Mouse (Mus musculus) midbrain, embryonic 13.5 days (tissue): Measurements from ENCODE around the gene Vmn2r89. TPM values are rescaled to one million over a fixed set of nuclear protein-coding genes. Genes with fewer than 3 reads are reported as not detected.
"Not testable (repeated sequence)": the region's sequence is repeated elsewhere in the genome, so short reads cannot be mapped to it uniquely, and the experiment has no call there.

Experiments used
- ATAC-seq: fragments of 200-750 bp; cut with Nextera tagmentation; 2 replicates; pipeline ENCODE4 v1.8.0; 2017; ENCODE audit warnings: mild to moderate bottlenecking, moderate TSS enrichment, moderate library complexity
- H3K27ac ChIP-seq: fragments of 300-500 bp; sonication (generic); 2 replicates; pipeline ENCODE4 v1.5.1; 2015; ENCODE audit warnings: inconsistent platforms, mild to moderate bottlenecking, moderate library complexity
- H3K27me3 ChIP-seq: fragments of 300-500 bp; sonication (generic); 2 replicates; pipeline ENCODE4 v1.6.1; 2015; ENCODE audit warnings: mild to moderate bottlenecking, inconsistent platforms
- H3K36me3 ChIP-seq: fragments of 300-500 bp; sonication (generic); 2 replicates; pipeline ENCODE4 v1.6.1; 2015; ENCODE audit warnings: mild to moderate bottlenecking, inconsistent platforms
- H3K4me1 ChIP-seq: fragments of 300-500 bp; sonication (generic); replicated peaks from 2 replicates; pipeline ENCODE4 v1.6.1; 2015; ENCODE audit warnings: inconsistent platforms
- H3K4me2 ChIP-seq: fragments of 300-500 bp; sonication (generic); replicated peaks from 2 replicates; pipeline ENCODE4 v1.6.1; 2015; ENCODE audit warnings: moderate library complexity, mild to moderate bottlenecking, inconsistent platforms
- H3K4me3 ChIP-seq: fragments of 300-500 bp; sonication (generic); replicated peaks from 2 replicates; pipeline ENCODE4 v1.5.1; 2015; ENCODE audit warnings: mild to moderate bottlenecking, inconsistent platforms
- H3K9ac ChIP-seq: fragments of 300-500 bp; sonication (generic); replicated peaks from 2 replicates; pipeline ENCODE4 v1.6.1; 2015; ENCODE audit warnings: mild to moderate bottlenecking, inconsistent platforms
- H3K9me3 ChIP-seq: fragments of 300-500 bp; sonication (generic); 2 replicates; pipeline ENCODE4 v1.6.1; 2016; ENCODE audit warnings: mild to moderate bottlenecking, inconsistent platforms
- WGBS: fragments of 180-500 bp; shearing (Covaris S2); methylation state at CpG from one replicate; pipeline ENCODE4 v1.1.7; 2015; 5-methylcytosine and 5-hydroxymethylcytosine counted together
- polyA plus RNA-seq: library from polyadenylated mRNA; unstranded; fragments of >200 nt; fragmentation: Nextera tagmentation; extraction: Ambion mirVana; gene quantifications from 2 replicates; pipeline ENCODE4 v1.2.1, GENCODE M21; 2015

Gene Vmn2r89
- polyA plus RNA-seq: not detected in 2 replicates

GRCm38 (mm10) chr14:51451557-51451956, at the start of gene Vmn2r89:
Gene Vmn2r89 (plus strand): TSS chr14:51451857.
- not testable (repeated sequence) for H3K36me3 ChIP-seq, H3K4me3 ChIP-seq, H3K9me3 ChIP-seq, H3K4me1 ChIP-seq, H3K9ac ChIP-seq, H3K27me3 ChIP-seq, H3K4me2 ChIP-seq, ATAC-seq, H3K27ac ChIP-seq
- 77% methylated on average over 2 of the region's 2 CpGs for WGBS

DNA sequence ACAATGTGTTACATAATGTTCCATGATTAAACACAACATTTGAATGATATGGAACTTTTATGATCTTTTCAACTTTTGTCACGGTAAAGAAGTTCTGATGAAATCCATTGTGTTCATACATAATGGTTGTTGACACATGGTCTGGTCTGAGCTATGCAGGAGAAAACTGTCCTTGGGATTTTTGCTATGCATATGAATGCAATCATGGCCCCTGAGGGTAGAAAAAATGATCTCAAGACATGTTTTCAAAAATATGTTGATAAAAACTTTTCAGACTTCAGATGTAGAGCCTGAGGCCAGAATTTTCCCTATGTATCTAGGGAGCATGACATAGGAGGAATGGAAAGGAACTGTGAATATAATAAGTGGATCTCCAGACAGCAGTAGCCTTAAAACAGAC, 41.1 kb upstream of the Vmn2r89 start, which contains the start of gene Vmn2r88:
Gene Vmn2r88 (plus strand): TSS at position 301 of the 400 bp plus-strand sequence.
- 80% methylated on average over 1 of the region's 1 CpGs for WGBS
- no peak within 1 kb of the TSS for H3K27ac ChIP-seq
- H3K36me3 ChIP-seq: no peaks in the 10 kb centered on the region
- H3K4me2 ChIP-seq: no peak within 1 kb of the TSS
- no peak for ATAC-seq
- H3K9me3 ChIP-seq: no peaks in the 10 kb centered on the region
- no peaks in the 10 kb centered on the region for H3K27me3 ChIP-seq
- no peak within 1 kb of the TSS for H3K4me3 ChIP-seq
- H3K4me1 ChIP-seq: no peaks in the 10 kb centered on the region
- no peak within 1 kb of the TSS for H3K9ac ChIP-seq

GRCm38 (mm10) chr14:51423885-51424284, 27.8 kb upstream of the Vmn2r89 start:
- H3K9ac ChIP-seq: no peak overlapping the region
- H3K4me1 ChIP-seq: no peaks in the 10 kb centered on the region
- H3K4me3 ChIP-seq: no peak overlapping the region
- no peaks in the 10 kb centered on the region for H3K36me3 ChIP-seq
- ATAC-seq: no peak
- H3K4me2 ChIP-seq: no peak overlapping the region
- H3K9me3 ChIP-seq: no peaks in the 10 kb centered on the region
- WGBS: 67% methylated on average over 2 of the region's 2 CpGs
- no peak overlapping the region for H3K27ac ChIP-seq
- no peaks in the 10 kb centered on the region for H3K27me3 ChIP-seq

GRCm38 (mm10) chr14:51430138-51430537, 21.5 kb upstream of the Vmn2r89 start:
- H3K9ac ChIP-seq, H3K4me3 ChIP-seq, H3K9me3 ChIP-seq, ATAC-seq, H3K4me1 ChIP-seq, H3K27me3 ChIP-seq, H3K4me2 ChIP-seq, H3K27ac ChIP-seq, H3K36me3 ChIP-seq: not testable (repeated sequence)

DNA sequence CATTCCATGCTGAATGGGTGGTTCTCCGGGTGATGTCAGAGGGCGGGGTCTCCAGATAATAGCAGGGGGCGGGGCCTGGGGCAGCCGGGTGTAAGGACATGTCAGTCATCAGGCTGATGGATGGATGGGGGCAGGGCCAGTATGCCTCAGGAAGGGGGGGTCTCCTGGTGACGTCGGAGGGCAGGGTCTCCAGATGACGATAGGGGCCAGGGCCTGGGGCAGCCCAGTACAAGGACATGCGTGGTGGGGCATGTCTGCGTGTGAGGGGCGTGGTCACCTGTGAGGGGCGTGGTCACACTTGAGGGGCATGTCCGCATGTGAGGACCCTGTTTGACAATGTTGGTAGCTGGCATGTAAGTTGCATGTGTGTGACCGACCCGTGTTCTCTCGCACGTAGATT, 17.1 kb upstream of the Vmn2r89 start:
- no peak for ATAC-seq
- no peaks in the 10 kb centered on the region for H3K36me3 ChIP-seq

DNA sequence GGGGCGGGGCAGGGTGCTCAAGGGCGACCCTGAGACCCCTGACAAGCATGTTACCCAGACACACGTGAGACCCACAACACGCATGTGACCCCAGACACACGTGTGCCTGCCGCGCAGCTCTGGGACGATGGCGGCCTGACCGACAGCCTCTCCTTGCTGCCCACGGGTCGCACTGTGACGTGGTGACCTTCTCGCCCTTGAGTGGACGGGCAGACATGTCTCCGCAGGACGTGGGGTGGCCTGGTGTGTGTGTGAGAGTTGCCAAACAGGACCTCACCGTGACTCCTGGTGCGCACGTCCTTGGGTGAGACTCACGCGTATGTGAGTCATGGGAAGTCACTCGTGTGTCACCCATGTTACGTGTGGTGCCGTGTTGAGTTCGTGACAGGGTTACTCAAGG, 16.6 kb upstream of the Vmn2r89 start:
- ATAC-seq: no peak
- H3K4me2 ChIP-seq: no peak overlapping the region
- no peaks in the 10 kb centered on the region for H3K27me3 ChIP-seq
- H3K9ac ChIP-seq: no peak overlapping the region
- H3K4me3 ChIP-seq: no peak overlapping the region
- peaks cover 14% of the 10 kb centered on the region for H3K9me3 ChIP-seq
- no peak overlapping the region for H3K27ac ChIP-seq
- WGBS: 96% methylated on average over 26 of the region's 26 CpGs
- H3K4me1 ChIP-seq: no peaks in the 10 kb centered on the region
- H3K36me3 ChIP-seq: no peaks in the 10 kb centered on the region

More for the DNA sequence above, 17.1 kb upstream of the Vmn2r89 start:
- no peak overlapping the region for H3K9ac ChIP-seq
- no peak overlapping the region for H3K27ac ChIP-seq
- no peak overlapping the region for H3K4me2 ChIP-seq
- no peaks in the 10 kb centered on the region for H3K4me1 ChIP-seq
- peaks cover 14% of the 10 kb centered on the region for H3K9me3 ChIP-seq
- 95% methylated on average over 16 of the region's 16 CpGs for WGBS
- H3K4me3 ChIP-seq: no peak overlapping the region
- no peaks in the 10 kb centered on the region for H3K27me3 ChIP-seq

GRCm38 (mm10) chr14:51438955-51439354, 12.7 kb upstream of the Vmn2r89 start:
- Histone ChIP-seq H3K9ac (no peak overlapping the region), H3K27ac (no peak overlapping the region), H3K4me3 (no peak overlapping the region), H3K9me3 (peaks cover 14% of the 10 kb centered on the region), H3K4me1 (no peaks in the 10 kb centered on the region), H3K36me3 (no peaks in the 10 kb centered on the region), H3K4me2 (no peak overlapping the region), H3K27me3 (no peaks in the 10 kb centered on the region)
- no peak for ATAC-seq
- 85% methylated on average over 4 of the region's 4 CpGs for WGBS

DNA sequence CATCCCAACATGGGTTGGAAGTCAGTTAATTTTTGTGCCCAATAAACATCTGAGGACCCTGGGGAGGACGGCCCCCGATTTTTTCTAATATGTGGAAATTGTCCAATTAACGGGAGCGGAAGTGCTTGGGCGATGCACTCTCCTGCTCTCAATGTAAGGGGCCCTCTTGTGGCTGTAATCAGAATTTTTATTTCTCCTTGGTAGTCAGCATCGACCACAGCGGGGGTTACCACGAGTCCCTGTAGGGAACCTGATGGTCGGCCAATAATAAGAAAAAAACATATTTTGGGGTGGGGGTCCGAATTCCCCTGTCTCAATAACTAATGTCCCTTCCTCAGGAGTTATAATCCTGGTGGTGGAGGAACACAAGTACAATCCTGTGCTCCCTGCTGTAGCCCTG, 28.6 kb downstream of the Vmn2r89 start:
- not testable (repeated sequence) for H3K4me2 ChIP-seq, H3K9ac ChIP-seq, H3K4me1 ChIP-seq, H3K27ac ChIP-seq, H3K36me3 ChIP-seq, H3K27me3 ChIP-seq, H3K4me3 ChIP-seq, H3K9me3 ChIP-seq, ATAC-seq
- 89% methylated on average over 10 of the region's 10 CpGs for WGBS

DNA sequence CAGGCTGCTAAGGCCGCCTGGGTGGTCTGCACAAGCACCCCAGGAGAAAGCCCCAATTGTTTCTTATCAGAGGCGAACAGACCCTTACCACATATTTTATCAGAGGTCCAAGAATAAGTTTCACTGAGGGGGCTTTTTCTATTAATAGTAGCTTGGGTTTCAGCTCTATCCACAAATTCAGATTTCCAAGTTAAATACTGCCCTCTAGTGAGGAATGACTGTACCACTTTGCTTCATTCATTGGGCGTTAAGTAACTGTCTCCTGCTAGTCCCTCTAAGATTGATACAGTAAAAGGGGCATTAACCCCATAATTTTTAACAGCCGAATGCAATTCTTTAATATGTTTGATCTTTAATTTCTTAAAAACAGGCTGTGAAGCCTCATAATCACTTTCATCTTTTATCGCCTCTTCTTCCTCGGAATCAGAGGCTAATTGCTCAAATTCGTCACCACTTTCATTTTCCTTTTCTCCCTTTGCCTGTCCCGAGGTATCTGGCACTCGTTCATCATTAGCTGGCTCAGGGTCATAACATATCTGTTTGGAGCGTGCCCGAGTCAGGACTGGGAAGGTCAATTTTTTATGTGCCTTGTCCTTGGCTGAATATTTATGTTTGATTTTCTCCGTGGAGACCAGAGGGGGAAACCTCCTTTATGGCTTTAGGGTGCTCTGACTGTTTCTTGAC, 29.8 kb downstream of the Vmn2r89 start:
- not testable (repeated sequence) for H3K4me2 ChIP-seq, H3K27me3 ChIP-seq
- 91% methylated on average over 12 of the region's 12 CpGs for WGBS

GRCm38 (mm10) chr14:51482051-51482715, 30.5 kb downstream of the Vmn2r89 start:
- Histone ChIP-seq H3K4me3 (no peak overlapping the region), H3K36me3 (no peaks in the 10 kb centered on the region), H3K9me3 (0 out of 2 replicates have a peak, but pooled peaks cover 6% of the 10 kb centered on the region), H3K4me2 (no peak overlapping the region), H3K27ac (no peak overlapping the region), H3K4me1 (no peaks in the 10 kb centered on the region), H3K27me3 (no peaks in the 10 kb centered on the region), H3K9ac (no peak overlapping the region)
- no peak for ATAC-seq
- WGBS: 86% methylated on average over 5 of the region's 5 CpGs

More for the DNA sequence above, 29.8 kb downstream of the Vmn2r89 start:
- not testable (repeated sequence) for H3K4me1 ChIP-seq, ATAC-seq, H3K36me3 ChIP-seq, H3K9me3 ChIP-seq, H3K4me3 ChIP-seq, H3K9ac ChIP-seq, H3K27ac ChIP-seq

GRCm38 (mm10) chr14:51482971-51483381, 31.3 kb downstream of the Vmn2r89 start:
- not testable (repeated sequence) for H3K4me3 ChIP-seq, H3K9ac ChIP-seq, H3K36me3 ChIP-seq, H3K4me1 ChIP-seq, H3K4me2 ChIP-seq, ATAC-seq, H3K27ac ChIP-seq, H3K27me3 ChIP-seq, H3K9me3 ChIP-seq
- WGBS: 87% methylated on average over 10 of the region's 10 CpGs

GRCm38 (mm10) chr14:51483671-51484070, 32.0 kb downstream of the Vmn2r89 start:
- Histone ChIP-seq H3K36me3 (no peaks in the 10 kb centered on the region), H3K4me2 (no peak overlapping the region), H3K9me3 (0 out of 2 replicates have a peak, but pooled peaks cover 6% of the 10 kb centered on the region), H3K9ac (no peak overlapping the region), H3K27me3 (no peaks in the 10 kb centered on the region), H3K4me3 (no peak overlapping the region), H3K27ac (no peak overlapping the region), H3K4me1 (no peaks in the 10 kb centered on the region)
- no peak for ATAC-seq
- WGBS: 95% methylated on average over 1 of the region's 1 CpGs
